Mouse (Mus musculus): ENCODE results near the gene Gprc5d.

Gprc5d gene

DNA sequence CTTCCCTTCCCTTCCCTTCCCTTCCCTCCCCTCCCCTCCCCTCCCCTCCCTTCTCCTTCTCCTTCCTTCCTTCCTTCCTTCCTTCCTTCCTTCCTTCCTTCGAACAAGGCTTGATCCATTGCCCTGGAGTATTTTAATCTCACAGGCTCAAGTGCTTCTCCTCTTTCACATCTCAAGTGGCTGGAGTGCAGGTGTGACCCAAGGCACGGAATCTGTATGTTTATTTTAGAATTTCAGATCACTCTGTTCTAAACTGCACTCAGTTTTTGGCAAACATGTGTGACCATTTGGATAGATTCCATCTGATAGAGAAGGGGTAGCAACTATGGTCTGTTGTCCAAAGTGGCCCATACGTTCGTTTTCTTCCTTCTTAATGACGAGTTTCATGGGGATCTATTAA, 49.9 kb downstream of the Gprc5d start:
- no peak for DNase-seq (ENCODE audit: low spot score)

GRCm38 (mm10) chr6:135066795-135067445, 51.2 kb downstream of the Gprc5d start:
- no peak for DNase-seq (ENCODE audit: low spot score)

DNA sequence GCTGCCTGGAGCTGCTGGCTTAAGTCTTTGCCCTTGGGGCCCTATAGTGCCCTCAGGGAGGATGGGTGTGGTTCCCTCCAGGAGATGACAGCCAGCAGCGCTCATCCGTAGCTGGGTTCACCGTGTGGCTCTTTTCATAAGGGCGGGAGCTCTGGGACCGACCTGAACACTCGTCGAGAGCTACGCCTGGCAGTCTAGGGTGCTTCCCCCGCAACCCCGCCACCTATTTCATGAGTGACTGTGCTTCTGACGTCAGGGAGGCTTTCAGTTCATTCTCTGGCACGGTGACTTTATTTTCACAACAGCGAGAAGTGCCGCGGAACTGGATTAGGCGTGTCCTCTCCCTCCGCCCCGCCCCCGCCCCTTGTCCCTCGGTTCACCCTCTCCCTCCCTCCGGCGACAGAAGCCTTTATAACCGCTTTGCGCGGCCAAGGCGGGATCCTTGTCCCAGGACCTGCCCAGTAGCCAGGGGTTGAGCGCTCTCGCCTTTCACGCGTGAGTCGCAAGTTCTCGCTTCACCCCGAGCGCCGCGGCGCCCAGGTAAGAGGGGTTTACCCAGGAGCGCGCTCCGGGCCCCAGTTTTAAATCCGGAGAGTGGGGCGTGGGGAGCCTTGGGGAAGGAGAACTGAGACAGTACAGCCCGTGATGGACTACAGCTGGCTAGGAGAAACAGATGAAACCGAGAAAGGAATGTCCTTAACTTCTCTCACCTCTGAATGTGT, 52.7 kb downstream of the Gprc5d start, which contains the start of gene Gprc5a:
Gene Gprc5a, plus strand, starts transcription at position 416 of the 722 bp plus-strand sequence.
- no peak for DNase-seq (ENCODE audit: low spot score)

DNA sequence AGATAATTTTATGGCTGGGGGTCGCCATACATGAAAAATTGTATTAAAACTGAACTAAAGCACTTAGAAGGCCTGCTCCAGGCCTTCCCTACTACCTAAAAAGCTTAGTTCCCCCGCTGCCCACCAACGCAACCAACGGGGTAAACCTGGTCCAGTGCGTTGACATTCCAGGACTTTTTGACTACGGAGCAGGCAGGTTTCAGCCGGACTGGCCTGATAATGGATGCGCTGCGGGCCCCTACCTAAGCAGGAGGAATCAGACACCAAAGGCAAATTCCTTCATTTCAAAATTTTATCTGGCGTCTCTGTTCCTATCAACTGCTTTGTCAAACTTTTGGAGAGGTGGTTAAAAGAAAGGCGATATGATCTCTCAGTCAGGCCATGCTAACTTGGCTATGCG, 53.5 kb downstream of the Gprc5d start:
- no peak for DNase-seq (ENCODE audit: low spot score)

DNA sequence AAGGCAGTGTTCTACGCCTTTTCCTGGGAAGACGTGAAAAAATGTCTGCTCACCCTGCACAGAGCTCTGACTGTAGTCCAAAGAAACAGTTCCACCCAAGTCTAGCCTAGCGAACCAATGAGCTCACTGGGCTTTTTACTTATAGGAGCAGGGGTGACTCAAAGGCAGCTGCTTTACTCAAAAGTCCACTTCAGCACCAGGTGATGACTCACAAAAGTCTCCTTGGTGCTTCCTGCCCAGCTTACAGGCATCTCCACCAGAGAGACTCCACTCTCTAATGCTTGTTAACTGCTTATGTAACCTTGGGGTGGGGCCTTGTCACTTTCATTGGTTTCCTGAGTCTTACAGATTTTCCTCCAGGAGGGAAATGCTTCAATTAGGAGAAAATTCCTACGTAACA, 57.4 kb downstream of the Gprc5d start:
- DNase-seq (ENCODE audit: low spot score): no peak

Measured in ovary, postnatal 10 days (tissue).